Mouse (Mus musculus) testis, postnatal 10 days (tissue): ENCODE data around the gene Dnajb13.

Source experiments
- DNase-seq: peaks from one replicate; pipeline ENCODE4 v3.0.0; 2021; ENCODE audit warnings: low spot score

Dnajb13 gene

GRCm38 (mm10) chr7:100459862-100460261, 54.9 kb downstream of the Dnajb13 start:
- no peak for DNase-seq

- DNase-seq: no peak
Observed at GRCm38 (mm10) chr7:100458153-100458552, 56.6 kb downstream of the Dnajb13 start.
